Mouse (Mus musculus): ENCODE data around the gene Elf1. TPM values are rescaled to one million over a fixed set of nuclear protein-coding genes. Genes with fewer than 3 reads are reported as not detected.

The Elf1 gene
- polyA plus RNA-seq, 1 experiment from 2014 or later = 11.0 TPM

- H3K4me1 ChIP-seq (replicated peaks) = peaks cover 10% of the 10 kb centered on the region
- no peaks in the 10 kb centered on the region for H3K27me3 ChIP-seq (replicated peaks)
- H3K9ac ChIP-seq = no peak overlapping the region
- no peaks in the 10 kb centered on the region for H3K9me3 ChIP-seq (replicated peaks)
- no peak overlapping the region for H3K4me2 ChIP-seq
- H3K4me3 ChIP-seq = no peak overlapping the region
- peaks cover 8% of the 10 kb centered on the region for H3K36me3 ChIP-seq
- WGBS = 89% methylated on average over 6 of the region's 6 CpGs
- H3K27ac ChIP-seq (ENCODE audit: poor library complexity, severe bottlenecking) = no peak overlapping the region
- ATAC-seq (ENCODE audit: insufficient number of reproducible peaks, low FRiP score) = no peak
These were observed 13.4 kb downstream of the Elf1 start for GRCm38 (mm10) chr14:79494349-79494748.

DNA sequence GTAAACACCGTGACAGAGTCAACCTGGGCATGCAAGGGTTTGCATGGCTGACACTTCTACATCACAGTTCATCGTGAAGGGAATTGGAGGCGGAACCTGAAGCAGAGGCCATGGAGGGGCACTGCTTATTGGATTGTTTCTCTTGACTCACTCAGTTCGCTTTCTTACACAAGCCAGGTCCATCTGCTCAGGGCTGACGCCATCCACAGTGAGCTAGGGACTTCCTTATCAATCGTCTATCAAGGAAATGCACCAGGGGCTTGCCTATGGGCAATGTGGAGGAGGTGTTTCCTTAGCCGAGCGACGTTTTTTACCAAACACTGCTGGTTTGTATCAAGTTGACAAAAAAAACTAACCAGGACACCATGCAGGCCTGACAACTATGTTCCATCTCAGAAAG is 18.3 kb downstream of the Elf1 start:
- H3K36me3 ChIP-seq = peaks cover 7% of the 10 kb centered on the region; the same call in 1 of the 2 replicates
- peaks cover 25% of the 10 kb centered on the region for H3K4me1 ChIP-seq (replicated peaks)
- H3K4me3 ChIP-seq = no peak overlapping the region
- no peak overlapping the region for H3K27ac ChIP-seq (ENCODE audit: poor library complexity, severe bottlenecking)
- no peaks in the 10 kb centered on the region for H3K27me3 ChIP-seq (replicated peaks)
- ATAC-seq (ENCODE audit: insufficient number of reproducible peaks, low FRiP score) = no peak
- no peak overlapping the region for H3K4me2 ChIP-seq
- WGBS = 45% methylated on average over 9 of the region's 9 CpGs
- peaks cover 5% of the 10 kb centered on the region; the same call in 1 of the 2 replicates for H3K9me3 ChIP-seq (replicated peaks)
- no peak overlapping the region for H3K9ac ChIP-seq

- H3K9ac ChIP-seq = no peak overlapping the region
- H3K27ac ChIP-seq (ENCODE audit: poor library complexity, severe bottlenecking) = no peak overlapping the region
- no peak overlapping the region for H3K4me3 ChIP-seq
- H3K4me1 ChIP-seq (replicated peaks) = peaks cover 27% of the 10 kb centered on the region
- H3K4me2 ChIP-seq = no peak overlapping the region
- peaks cover 5% of the 10 kb centered on the region; the same call in 1 of the 2 replicates for H3K9me3 ChIP-seq (replicated peaks)
- WGBS = 42% methylated on average over 4 of the region's 4 CpGs
- H3K36me3 ChIP-seq = peaks cover 7% of the 10 kb centered on the region; the same call in 1 of the 2 replicates
- no peaks in the 10 kb centered on the region for H3K27me3 ChIP-seq (replicated peaks)
- no peak for ATAC-seq (ENCODE audit: insufficient number of reproducible peaks, low FRiP score)
These were observed 19.8 kb downstream of the Elf1 start for GRCm38 (mm10) chr14:79500756-79501155.

DNA sequence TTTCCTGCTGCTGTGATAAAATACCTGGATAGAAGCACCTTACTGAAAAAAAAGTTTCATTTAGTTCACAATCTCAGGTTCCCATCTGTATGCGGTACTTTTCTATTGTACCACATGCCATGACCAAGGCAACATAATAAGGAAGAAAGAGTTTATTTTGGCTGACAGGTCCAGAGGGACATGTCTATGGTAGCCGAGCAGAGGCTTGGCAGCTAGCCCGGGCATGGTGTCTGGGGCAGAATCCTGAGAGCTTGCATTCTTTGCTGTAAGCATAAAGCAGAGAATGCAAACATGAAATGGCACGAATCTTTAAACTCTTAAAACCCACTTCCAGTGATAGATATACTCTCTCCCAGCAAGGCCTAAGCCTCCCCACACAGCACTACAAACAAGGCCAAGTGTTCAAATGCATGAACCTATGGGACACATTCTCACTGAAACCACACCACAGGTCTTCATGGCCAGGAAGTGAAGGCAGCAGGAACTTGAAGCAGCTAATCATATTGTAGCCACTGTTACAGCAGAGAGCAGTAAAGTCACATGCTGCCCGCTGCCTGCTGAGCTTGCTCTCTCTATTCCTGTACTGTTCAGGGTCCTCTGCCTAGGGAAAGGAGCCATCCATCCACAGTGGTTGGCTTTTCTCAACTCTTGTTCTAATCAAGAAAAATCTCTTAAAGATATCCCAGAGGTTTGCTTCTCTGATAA is 22.5 kb downstream of the Elf1 start:
- peaks cover 5% of the 10 kb centered on the region; the same call in 1 of the 2 replicates for H3K9me3 ChIP-seq (replicated peaks)
- no peak overlapping the region for H3K4me3 ChIP-seq
- peaks cover 36% of the 10 kb centered on the region for H3K4me1 ChIP-seq (replicated peaks)
- no peak overlapping the region for H3K4me2 ChIP-seq
- 50% methylated on average over 5 of the region's 5 CpGs for WGBS
- ATAC-seq (ENCODE audit: insufficient number of reproducible peaks, low FRiP score) = no peak; the same call in 1 of the 2 replicates
- no peak overlapping the region for H3K9ac ChIP-seq
- H3K27me3 ChIP-seq (replicated peaks) = no peaks in the 10 kb centered on the region
- H3K27ac ChIP-seq (ENCODE audit: poor library complexity, severe bottlenecking) = peak overlapping the region; percentile 45
- H3K36me3 ChIP-seq = peaks cover 7% of the 10 kb centered on the region; the same call in 1 of the 2 replicates

DNA sequence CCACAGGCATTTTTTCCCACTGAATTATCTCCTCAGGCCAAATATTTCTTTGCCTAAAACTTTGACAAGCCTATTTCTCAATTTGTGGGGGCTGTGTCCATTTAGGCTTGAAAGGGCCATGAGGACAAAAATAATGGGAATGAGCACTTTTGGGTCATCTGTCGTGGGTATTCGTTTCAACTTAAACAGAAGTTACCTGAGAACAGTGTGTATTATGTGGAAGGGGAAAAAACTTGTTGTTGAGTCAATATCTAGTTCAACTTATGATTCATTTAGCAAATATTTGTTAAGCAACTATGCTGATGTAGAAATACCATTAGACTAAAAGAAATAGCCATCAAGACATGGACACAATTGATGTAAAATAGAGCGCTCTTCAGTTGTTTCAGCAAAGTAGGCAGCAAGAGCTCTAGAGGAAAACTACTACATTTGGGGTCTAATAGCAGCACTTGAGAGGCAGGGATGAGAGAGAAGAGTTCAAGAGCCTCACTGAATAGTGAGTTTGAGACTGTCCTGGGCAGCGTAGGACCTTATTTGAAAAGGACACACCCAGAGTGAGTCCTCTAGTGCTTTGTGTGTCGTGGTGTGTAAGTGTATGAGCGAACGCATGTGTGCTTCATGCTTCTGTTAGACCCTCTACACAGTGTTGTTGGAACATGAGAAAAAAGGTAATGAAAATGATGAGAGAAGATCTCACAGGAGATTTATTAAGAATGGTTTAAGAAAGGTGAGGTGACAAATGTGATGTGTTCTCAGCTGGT is 23.4 kb downstream of the Elf1 start:
- H3K4me3 ChIP-seq = no peak overlapping the region
- no peak overlapping the region for H3K4me2 ChIP-seq
- peaks cover 5% of the 10 kb centered on the region; the same call in 1 of the 2 replicates for H3K9me3 ChIP-seq (replicated peaks)
- WGBS = 91% methylated on average over 7 of the region's 7 CpGs
- ATAC-seq (ENCODE audit: insufficient number of reproducible peaks, low FRiP score) = no peak
- no peaks in the 10 kb centered on the region for H3K27me3 ChIP-seq (replicated peaks)
- H3K4me1 ChIP-seq (replicated peaks) = peaks cover 33% of the 10 kb centered on the region
- H3K9ac ChIP-seq = no peak overlapping the region
- H3K36me3 ChIP-seq = peaks cover 7% of the 10 kb centered on the region; the same call in 1 of the 2 replicates
- H3K27ac ChIP-seq (ENCODE audit: poor library complexity, severe bottlenecking) = peak overlapping the region; percentile 45; the same call in 1 of the 2 replicates

- Histone ChIP-seq H3K4me2 (no peak overlapping the region), H3K4me1 (replicated peaks) (peaks cover 39% of the 10 kb centered on the region), H3K27ac (ENCODE audit: poor library complexity, severe bottlenecking) (no peak overlapping the region), H3K9me3 (replicated peaks) (peaks cover 4% of the 10 kb centered on the region; the same call in 1 of the 2 replicates), H3K9ac (peak overlapping the region; percentile 28; the same call in 1 of the 2 replicates), H3K27me3 (replicated peaks) (no peaks in the 10 kb centered on the region), H3K36me3 (peaks cover 6% of the 10 kb centered on the region; the same call in 1 of the 2 replicates), H3K4me3 (no peak overlapping the region)
- WGBS = 49% methylated on average over 9 of the region's 9 CpGs
- peak; percentile 74 for ATAC-seq (ENCODE audit: insufficient number of reproducible peaks, low FRiP score)
These were observed 25.2 kb downstream of the Elf1 start for GRCm38 (mm10) chr14:79506207-79506606.

GRCm38 (mm10) chr14:79507846-79508245 is 26.9 kb downstream of the Elf1 start:
- Histone ChIP-seq H3K9me3 (replicated peaks) (no peaks in the 10 kb centered on the region), H3K4me2 (no peak overlapping the region), H3K27ac (ENCODE audit: poor library complexity, severe bottlenecking) (no peak overlapping the region), H3K27me3 (replicated peaks) (no peaks in the 10 kb centered on the region), H3K4me3 (no peak overlapping the region), H3K36me3 (no peaks in the 10 kb centered on the region), H3K9ac (no peak overlapping the region), H3K4me1 (replicated peaks) (peaks cover 48% of the 10 kb centered on the region)
- WGBS = 86% methylated on average over 1 of the region's 1 CpGs
- ATAC-seq (ENCODE audit: insufficient number of reproducible peaks, low FRiP score) = no peak

- Histone ChIP-seq H3K4me3 (no peak overlapping the region), H3K27ac (ENCODE audit: poor library complexity, severe bottlenecking) (no peak overlapping the region), H3K4me1 (replicated peaks) (peaks cover 41% of the 10 kb centered on the region), H3K36me3 (no peaks in the 10 kb centered on the region), H3K9me3 (replicated peaks) (no peaks in the 10 kb centered on the region), H3K4me2 (no peak overlapping the region), H3K9ac (no peak overlapping the region), H3K27me3 (replicated peaks) (no peaks in the 10 kb centered on the region)
- 72% methylated on average over 9 of the region's 9 CpGs for WGBS
- no peak for ATAC-seq (ENCODE audit: insufficient number of reproducible peaks, low FRiP score)
These were observed 27.8 kb downstream of the Elf1 start for GRCm38 (mm10) chr14:79508662-79509305.

DNA sequence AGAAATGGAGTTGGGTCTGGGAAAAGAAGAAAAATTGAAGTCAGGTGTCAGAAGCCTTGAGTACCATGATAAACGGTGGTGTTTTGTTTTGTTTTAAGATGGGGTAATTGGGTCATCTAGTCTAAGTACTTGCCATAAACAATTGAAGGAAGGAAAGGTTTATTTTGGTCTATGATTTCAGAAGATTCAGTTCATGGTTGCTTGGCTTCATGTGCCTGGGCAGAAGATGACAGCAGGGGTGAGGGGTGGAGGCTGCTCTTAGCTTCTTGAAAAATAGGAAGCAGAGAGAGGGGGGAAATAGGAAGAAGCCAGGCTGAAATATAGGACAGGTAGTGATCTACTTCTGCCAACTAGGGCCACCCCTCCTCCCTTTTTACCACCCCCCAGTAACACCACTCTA is 30.5 kb downstream of the Elf1 start:
- Histone ChIP-seq H3K27me3 (replicated peaks) (no peaks in the 10 kb centered on the region), H3K4me2 (no peak overlapping the region), H3K4me3 (no peak overlapping the region), H3K36me3 (no peaks in the 10 kb centered on the region), H3K9me3 (replicated peaks) (no peaks in the 10 kb centered on the region), H3K27ac (ENCODE audit: poor library complexity, severe bottlenecking) (no peak overlapping the region), H3K4me1 (replicated peaks) (peaks cover 30% of the 10 kb centered on the region), H3K9ac (no peak overlapping the region)
- WGBS = 55% methylated on average over 1 of the region's 1 CpGs
- ATAC-seq (ENCODE audit: insufficient number of reproducible peaks, low FRiP score) = no peak

GRCm38 (mm10) chr14:79513951-79514350 is 33.0 kb downstream of the Elf1 start:
- H3K4me2 ChIP-seq = no peak overlapping the region
- H3K9ac ChIP-seq = no peak overlapping the region
- 78% methylated on average over 2 of the region's 2 CpGs for WGBS
- no peaks in the 10 kb centered on the region for H3K27me3 ChIP-seq (replicated peaks)
- H3K27ac ChIP-seq (ENCODE audit: poor library complexity, severe bottlenecking) = no peak overlapping the region
- H3K4me3 ChIP-seq = no peak overlapping the region
- H3K36me3 ChIP-seq = no peaks in the 10 kb centered on the region
- no peaks in the 10 kb centered on the region for H3K9me3 ChIP-seq (replicated peaks)
- peaks cover 21% of the 10 kb centered on the region for H3K4me1 ChIP-seq (replicated peaks)
- no peak for ATAC-seq (ENCODE audit: insufficient number of reproducible peaks, low FRiP score)

DNA sequence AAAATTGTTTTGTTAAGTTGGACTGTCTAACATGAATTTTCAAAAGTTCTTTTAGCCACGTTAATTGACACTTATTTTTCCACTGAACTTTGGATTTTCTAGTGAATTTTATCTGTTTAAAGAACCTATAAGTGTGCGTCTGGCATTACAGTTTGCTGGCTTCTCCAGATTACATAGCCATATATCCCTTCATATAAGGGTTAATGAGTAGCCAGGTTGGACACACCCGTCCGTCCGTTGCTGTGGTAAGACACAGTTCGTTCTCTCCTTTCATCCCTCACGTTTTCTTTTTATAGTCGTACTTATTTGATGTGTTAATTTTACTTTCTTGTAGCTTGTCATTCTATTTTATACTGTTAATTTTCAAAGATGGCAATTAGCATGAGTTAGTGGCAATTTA is 34.1 kb downstream of the Elf1 start:
- Histone ChIP-seq H3K4me3 (no peak overlapping the region), H3K9me3 (replicated peaks) (no peaks in the 10 kb centered on the region), H3K4me2 (no peak overlapping the region), H3K36me3 (no peaks in the 10 kb centered on the region), H3K4me1 (replicated peaks) (peaks cover 19% of the 10 kb centered on the region), H3K27me3 (replicated peaks) (no peaks in the 10 kb centered on the region), H3K27ac (ENCODE audit: poor library complexity, severe bottlenecking) (no peak overlapping the region), H3K9ac (no peak overlapping the region)
- WGBS = 88% methylated on average over 8 of the region's 8 CpGs
- no peak for ATAC-seq (ENCODE audit: insufficient number of reproducible peaks, low FRiP score)

Measured in heart, embryonic 12.5 days (tissue).